Mouse (Mus musculus) cortical plate, adult 2 months (tissue): ENCODE measurements at regions not wholly inside any gene's neighbourhood (a gene's known extent, or its start where the extent isn't known, plus 50 kb on each side); places are given as distances from the start of the nearest gene placed in this dataset.

Experiments
- CTCF ChIP-seq: fragments of 200-500 bp; IDR thresholded peaks from 2 replicates; pipeline ENCODE4 v1.5.1; 2011; ENCODE audit warnings: mild to moderate bottlenecking, control low read depth, low read length; ENCODE audit not compliant: insufficient read depth; ENCODE audit errors: extremely low read depth
- POLR2A ChIP-seq: fragments of 200-500 bp; IDR thresholded peaks from 2 replicates; pipeline ENCODE4 v1.6.1; 2011; ENCODE audit warnings: mild to moderate bottlenecking, low read length, control low read depth; ENCODE audit not compliant: insufficient read depth; ENCODE audit errors: extremely low read depth

DNA sequence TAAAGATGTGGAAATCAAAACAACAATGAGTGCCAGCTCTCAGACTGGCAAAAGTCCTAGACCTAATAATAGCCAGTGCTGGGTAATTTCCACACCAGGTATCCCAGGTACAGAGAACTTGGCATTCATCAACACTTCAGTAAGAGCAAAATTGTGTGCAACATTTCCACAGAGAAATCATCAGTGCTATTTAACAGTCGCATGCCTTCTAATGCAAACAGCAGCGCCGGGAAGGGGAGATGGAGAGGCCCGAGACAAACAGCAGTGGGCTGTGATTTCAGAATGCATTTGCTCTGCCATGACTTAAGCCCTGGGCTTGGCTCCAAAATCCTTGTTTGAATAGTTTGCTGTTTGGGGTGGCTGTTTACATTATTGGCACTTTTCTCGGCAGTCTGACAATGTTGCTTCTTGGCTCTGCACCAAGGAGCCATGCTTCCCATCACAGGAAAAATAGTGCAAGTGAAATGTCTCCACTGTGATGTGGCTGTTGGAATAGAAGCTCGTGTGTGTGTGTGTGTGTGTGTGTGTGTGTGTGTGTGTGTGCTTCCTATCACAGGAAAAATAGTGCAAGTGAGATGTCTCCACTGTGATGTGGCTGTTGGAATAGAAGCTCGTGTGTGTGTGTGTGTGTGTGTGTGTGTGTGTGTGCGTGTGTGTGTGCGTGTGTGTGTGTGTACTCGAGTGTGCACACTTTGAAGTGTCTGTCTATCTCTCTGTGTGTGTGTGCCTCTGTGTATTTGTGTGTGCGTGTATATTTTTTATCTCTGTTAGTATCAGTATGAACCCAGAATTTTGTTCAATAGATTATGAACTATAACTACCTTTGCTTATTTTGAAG is 190.1 kb upstream of the Cdyl start:
- no peak for TF ChIP-seq CTCF
- TF ChIP-seq POLR2A = no peak
